Mouse (Mus musculus) midbrain, embryonic 15.5 days (tissue): ENCODE data around the gene Oscp1. TPM values are rescaled to one million over a fixed set of nuclear protein-coding genes. Genes with fewer than 3 reads are reported as not detected.

ENCODE experiments used
- ATAC-seq: fragments of 200-750 bp; cut with Nextera tagmentation; replicated peaks from 2 replicates; pipeline ENCODE4 v1.8.0; 2017; ENCODE audit warnings: moderate TSS enrichment
- H3K27ac ChIP-seq: fragments of 300-500 bp; sonication (generic); 2 replicates; pipeline ENCODE4 v1.5.1; 2015; ENCODE audit warnings: mild to moderate bottlenecking, inconsistent platforms
- H3K27me3 ChIP-seq: fragments of 300-500 bp; sonication (generic); replicated peaks from 2 replicates; pipeline ENCODE4 v1.6.1; 2015; ENCODE audit warnings: inconsistent platforms
- H3K36me3 ChIP-seq: fragments of 300-500 bp; sonication (generic); replicated peaks from 2 replicates; pipeline ENCODE4 v1.6.1; 2015; ENCODE audit warnings: inconsistent platforms
- H3K4me1 ChIP-seq: fragments of 300-500 bp; sonication (generic); 2 replicates; pipeline ENCODE4 v1.6.1; 2015; ENCODE audit warnings: inconsistent platforms
- H3K4me2 ChIP-seq: fragments of 300-500 bp; sonication (generic); 2 replicates; pipeline ENCODE4 v1.6.1; 2015; ENCODE audit warnings: inconsistent platforms, mild to moderate bottlenecking, moderate library complexity
- H3K4me3 ChIP-seq: fragments of 300-500 bp; sonication (generic); 2 replicates; pipeline ENCODE4 v1.5.1; 2015; ENCODE audit warnings: mild to moderate bottlenecking, inconsistent platforms
- H3K9ac ChIP-seq: fragments of 300-500 bp; sonication (generic); 2 replicates; pipeline ENCODE4 v1.6.1; 2015; ENCODE audit warnings: mild to moderate bottlenecking, inconsistent platforms
- H3K9me3 ChIP-seq: fragments of 300-500 bp; sonication (generic); 2 replicates; pipeline ENCODE4 v1.6.1; 2016; ENCODE audit warnings: inconsistent platforms
- WGBS: fragments of 180-500 bp; shearing (Covaris S2); methylation state at CpG from one replicate; pipeline ENCODE4 v1.1.7; 2015; ENCODE audit warnings: mixed read lengths; 5-methylcytosine and 5-hydroxymethylcytosine counted together
- polyA plus RNA-seq: library from polyadenylated mRNA; unstranded; fragments of >200 nt; fragmentation: Nextera tagmentation; extraction: Ambion mirVana; gene quantifications from 2 replicates; pipeline ENCODE4 v1.2.1, GENCODE M21; 2015

Gene Oscp1
- polyA plus RNA-seq, 1 experiment from 2014 or later, result 43.7 TPM

DNA sequence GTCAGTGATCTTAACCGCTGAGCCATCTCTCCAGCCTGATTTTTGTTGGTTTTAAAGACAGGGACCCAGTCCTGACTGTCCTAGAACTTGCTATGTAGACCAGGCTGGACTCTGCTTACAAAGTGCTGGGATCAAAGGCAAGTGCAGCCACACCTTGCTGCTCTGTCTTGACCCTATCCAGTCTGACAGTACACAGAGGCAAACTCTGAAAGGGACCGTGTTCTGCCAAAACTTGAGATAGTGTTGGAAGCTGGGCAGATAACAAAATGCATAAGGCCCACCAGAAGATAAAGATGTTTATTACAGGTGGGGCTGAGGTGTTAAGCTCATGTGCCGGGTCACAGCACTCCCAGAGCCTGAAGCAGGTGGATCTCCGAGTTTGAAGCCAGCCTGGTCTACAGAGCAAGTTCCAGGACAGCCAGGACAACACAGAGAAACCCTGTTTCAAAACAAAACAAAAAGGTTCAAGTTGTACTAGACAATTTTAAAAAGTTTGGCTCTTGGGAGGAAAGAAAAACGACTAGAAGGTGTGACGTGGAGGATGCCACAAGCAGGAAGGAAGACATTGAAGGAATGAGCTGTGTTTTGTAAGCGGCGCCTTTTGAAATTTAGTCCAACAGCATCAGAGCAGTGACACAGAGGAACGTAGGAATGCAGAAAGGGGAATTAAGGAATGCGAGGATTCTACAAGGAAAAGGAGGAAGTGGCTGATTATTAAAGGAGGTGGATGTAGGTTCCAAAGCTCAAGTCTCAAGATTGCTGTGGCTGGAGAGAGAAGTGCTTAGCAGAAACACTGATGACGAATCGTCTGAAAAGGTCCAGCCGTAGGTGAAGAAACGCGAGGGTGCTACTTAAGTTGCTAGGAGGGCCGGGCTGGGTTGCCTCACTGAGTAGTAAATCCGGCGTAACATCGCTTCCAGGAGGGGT is 895 bp upstream of the Oscp1 start:
- H3K4me2 ChIP-seq, result peak overlapping the region; percentile 67
- H3K27me3 ChIP-seq, result no peaks in the 10 kb centered on the region
- H3K36me3 ChIP-seq, result peaks cover 24% of the 10 kb centered on the region
- H3K4me3 ChIP-seq, result peak overlapping the region; percentile 63
- WGBS, result 15% methylated on average over 19 of the region's 19 CpGs
- no peak overlapping the region for H3K27ac ChIP-seq
- no peaks in the 10 kb centered on the region for H3K9me3 ChIP-seq
- H3K9ac ChIP-seq, result 0 out of 2 replicates have a peak overlapping the region, but pooled peaks have one; percentile 23
- no peak; the same call in 1 of the 2 replicates for ATAC-seq
- H3K4me1 ChIP-seq, result peaks cover 24% of the 10 kb centered on the region

- peaks cover 17% of the 10 kb centered on the region for H3K36me3 ChIP-seq
- whole genome bisulfite sequencing, result 31% methylated on average over 9 of the region's 9 CpGs
- peak overlapping the region; percentile 63 for H3K4me3 ChIP-seq
- peaks cover 24% of the 10 kb centered on the region for H3K4me1 ChIP-seq
- ATAC-seq, result no peak
- no peaks in the 10 kb centered on the region for H3K27me3 ChIP-seq
- no peaks in the 10 kb centered on the region for H3K9me3 ChIP-seq
- H3K4me2 ChIP-seq, result peak overlapping the region; percentile 67
- peak overlapping the region; percentile 74 for H3K9ac ChIP-seq
- H3K27ac ChIP-seq, result peak overlapping the region; percentile 63
Observed at GRCm38 (mm10) chr4:126058997-126059362, 615 bp downstream of the Oscp1 start.

- no peak overlapping the region for H3K4me3 ChIP-seq
- peaks cover 18% of the 10 kb centered on the region for H3K4me1 ChIP-seq
- ATAC-seq, result no peak
- no peak overlapping the region for H3K9ac ChIP-seq
- WGBS, result 44% methylated on average over 1 of the region's 1 CpGs
- H3K36me3 ChIP-seq, result no peaks in the 10 kb centered on the region
- H3K4me2 ChIP-seq, result no peak overlapping the region
- H3K27ac ChIP-seq, result no peak overlapping the region
- no peaks in the 10 kb centered on the region for H3K9me3 ChIP-seq
- H3K27me3 ChIP-seq, result no peaks in the 10 kb centered on the region
Observed at GRCm38 (mm10) chr4:126062856-126063255, 4.5 kb downstream of the Oscp1 start.

- no peak overlapping the region for H3K4me3 ChIP-seq
- H3K9ac ChIP-seq, result no peak overlapping the region
- peaks cover 5% of the 10 kb centered on the region; the same call in 1 of the 2 replicates for H3K4me1 ChIP-seq
- H3K4me2 ChIP-seq, result no peak overlapping the region
- no peaks in the 10 kb centered on the region for H3K36me3 ChIP-seq
- 88% methylated on average over 7 of the region's 7 CpGs for WGBS
- no peak for ATAC-seq
- no peak overlapping the region for H3K27ac ChIP-seq
- H3K9me3 ChIP-seq, result no peaks in the 10 kb centered on the region
- no peaks in the 10 kb centered on the region for H3K27me3 ChIP-seq
Observed at GRCm38 (mm10) chr4:126065241-126065640, 6.9 kb downstream of the Oscp1 start.

DNA sequence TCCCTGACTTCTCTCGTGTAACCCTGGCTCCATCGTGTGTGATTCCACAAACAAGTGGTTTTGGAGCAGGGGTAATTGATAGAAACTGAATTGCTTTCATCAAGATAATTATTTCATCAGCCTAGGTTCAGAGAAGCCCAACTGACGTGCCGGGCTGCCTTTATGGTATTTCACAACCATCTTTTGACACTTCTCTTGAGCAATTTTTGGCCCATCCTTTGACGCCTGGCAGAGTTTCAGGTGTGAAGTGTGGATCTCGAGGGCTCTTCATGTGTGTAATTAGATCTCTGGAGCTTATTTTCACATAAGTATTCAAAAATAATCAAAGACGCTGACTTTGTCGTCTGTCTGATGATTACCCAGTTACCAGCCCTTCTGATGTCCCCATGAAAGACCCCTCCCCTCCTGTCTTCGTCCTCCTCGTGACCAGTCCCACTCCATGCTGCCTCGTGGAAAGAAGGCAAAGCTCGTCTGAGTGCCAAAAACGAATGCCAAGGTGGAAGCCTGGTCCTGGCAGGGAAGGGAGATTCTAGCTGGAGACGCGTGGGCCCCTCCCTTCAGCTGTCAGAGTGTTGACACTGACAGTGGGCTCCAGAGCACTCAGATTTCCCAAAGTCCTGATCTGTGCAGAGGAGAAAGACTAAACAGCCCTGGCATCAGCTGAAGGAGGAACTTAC is 9.2 kb downstream of the Oscp1 start:
- Histone ChIP-seq H3K4me3 (no peak overlapping the region), H3K27ac (no peak overlapping the region), H3K36me3 (no peaks in the 10 kb centered on the region), H3K4me1 (no peaks in the 10 kb centered on the region), H3K4me2 (no peak overlapping the region), H3K27me3 (no peaks in the 10 kb centered on the region), H3K9ac (no peak overlapping the region), H3K9me3 (no peaks in the 10 kb centered on the region)
- 74% methylated on average over 15 of the region's 15 CpGs for WGBS
- ATAC-seq, result no peak

DNA sequence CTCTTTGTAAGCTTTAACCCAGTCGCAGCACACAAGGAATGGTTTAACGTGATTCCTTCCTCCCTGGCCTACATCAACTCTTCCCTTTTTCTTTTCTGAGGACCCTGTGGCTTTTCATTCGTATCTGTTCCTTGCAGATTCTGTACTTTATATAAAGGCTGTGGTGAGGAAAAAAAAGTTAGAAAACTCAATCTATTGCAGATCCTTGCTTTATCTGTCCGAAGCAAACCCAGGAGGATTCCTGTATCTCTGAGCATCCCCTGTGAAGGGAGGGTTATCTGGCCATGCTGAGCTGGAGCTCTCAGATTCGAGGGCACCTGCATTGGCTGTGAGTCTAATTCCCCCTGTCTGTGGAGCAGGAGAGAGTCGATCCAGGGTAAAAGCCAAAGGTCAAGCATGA is 10.5 kb downstream of the Oscp1 start:
- H3K9me3 ChIP-seq, result no peaks in the 10 kb centered on the region
- H3K9ac ChIP-seq, result no peak overlapping the region
- ATAC-seq, result no peak
- 86% methylated on average over 6 of the region's 6 CpGs for WGBS
- no peaks in the 10 kb centered on the region for H3K27me3 ChIP-seq
- no peaks in the 10 kb centered on the region for H3K4me1 ChIP-seq
- no peaks in the 10 kb centered on the region for H3K36me3 ChIP-seq
- H3K4me3 ChIP-seq, result no peak overlapping the region
- H3K27ac ChIP-seq, result no peak overlapping the region
- H3K4me2 ChIP-seq, result no peak overlapping the region

DNA sequence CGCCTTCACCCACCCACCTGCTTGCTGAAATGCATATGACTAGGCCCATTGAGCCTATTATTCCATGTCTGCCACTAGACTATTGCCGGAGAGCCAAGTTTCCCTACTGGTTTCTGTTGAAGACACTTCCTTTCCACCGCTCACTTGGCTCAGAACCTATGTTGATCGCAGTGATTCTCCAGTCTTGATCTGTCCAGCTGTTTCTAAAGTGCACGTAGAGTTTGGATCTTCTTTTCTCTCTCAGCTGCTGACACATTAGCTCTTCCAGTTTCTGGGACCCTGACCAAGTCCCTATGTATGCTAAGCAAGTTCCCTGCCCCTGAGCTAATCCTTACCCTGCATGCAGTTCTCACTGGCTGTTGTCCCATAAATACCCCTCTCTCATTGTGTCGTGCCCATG is 19.5 kb downstream of the Oscp1 start:
- peaks cover 10% of the 10 kb centered on the region; the same call in 1 of the 2 replicates for H3K36me3 ChIP-seq
- H3K27ac ChIP-seq, result no peak overlapping the region
- no peaks in the 10 kb centered on the region for H3K9me3 ChIP-seq
- no peaks in the 10 kb centered on the region for H3K4me1 ChIP-seq
- H3K27me3 ChIP-seq, result no peaks in the 10 kb centered on the region
- no peak for ATAC-seq
- H3K4me2 ChIP-seq, result no peak overlapping the region
- WGBS, result 83% methylated on average over 6 of the region's 6 CpGs
- no peak overlapping the region for H3K4me3 ChIP-seq
- H3K9ac ChIP-seq, result no peak overlapping the region

DNA sequence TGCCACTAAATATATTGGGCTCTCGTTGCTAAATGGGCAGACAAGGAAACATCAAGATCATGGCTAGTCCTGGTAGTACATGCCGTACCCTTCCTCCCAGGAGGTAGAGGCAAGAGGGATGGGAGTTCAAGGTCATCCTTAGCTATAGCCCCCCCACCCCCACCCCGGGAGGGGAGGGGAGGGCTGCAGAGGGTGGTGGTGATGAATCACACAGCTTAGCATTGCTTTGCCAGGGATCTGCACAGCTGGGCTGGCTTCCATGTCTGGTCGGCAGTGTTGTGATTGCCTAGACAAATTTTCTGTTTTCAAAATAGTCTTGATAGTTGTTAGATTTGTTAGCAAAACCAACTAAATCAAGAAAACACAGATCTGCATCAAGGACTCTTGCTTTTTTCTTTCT is 20.9 kb downstream of the Oscp1 start:
- no peaks in the 10 kb centered on the region for H3K4me1 ChIP-seq
- ATAC-seq, result no peak
- peaks cover 8% of the 10 kb centered on the region; the same call in 1 of the 2 replicates for H3K36me3 ChIP-seq
- H3K4me3 ChIP-seq, result no peak overlapping the region
- 93% methylated on average over 4 of the region's 4 CpGs for WGBS
- no peaks in the 10 kb centered on the region for H3K9me3 ChIP-seq
- no peak overlapping the region for H3K9ac ChIP-seq
- no peak overlapping the region for H3K4me2 ChIP-seq
- H3K27me3 ChIP-seq, result no peaks in the 10 kb centered on the region
- H3K27ac ChIP-seq, result no peak overlapping the region

DNA sequence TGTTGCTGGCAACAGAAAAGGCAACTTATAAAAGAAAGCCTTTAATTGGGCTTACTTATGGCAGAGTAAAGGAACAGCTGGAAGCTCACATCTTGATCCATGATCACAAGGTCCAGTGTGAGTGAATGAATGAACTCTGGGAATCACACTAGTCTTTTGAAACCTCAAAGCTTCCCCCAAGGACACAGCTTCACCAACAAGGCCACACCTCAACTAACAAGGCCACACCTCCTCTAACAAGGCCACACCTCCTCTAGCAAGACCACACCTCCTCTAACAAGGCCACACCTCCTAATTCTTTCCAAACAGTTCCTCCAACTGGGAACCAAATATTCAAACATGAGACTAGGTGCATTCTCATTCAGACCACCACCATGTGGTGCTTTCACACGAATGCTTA is 23.2 kb downstream of the Oscp1 start:
- 87% methylated on average over 1 of the region's 1 CpGs for WGBS
- no peaks in the 10 kb centered on the region for H3K4me1 ChIP-seq
- no peak overlapping the region for H3K27ac ChIP-seq
- H3K9me3 ChIP-seq, result no peaks in the 10 kb centered on the region
- ATAC-seq, result no peak
- no peak overlapping the region for H3K9ac ChIP-seq
- peaks cover 4% of the 10 kb centered on the region; the same call in 1 of the 2 replicates for H3K36me3 ChIP-seq
- H3K4me2 ChIP-seq, result no peak overlapping the region
- no peaks in the 10 kb centered on the region for H3K27me3 ChIP-seq
- no peak overlapping the region for H3K4me3 ChIP-seq

GRCm38 (mm10) chr4:126083021-126083420 is 24.7 kb downstream of the Oscp1 start:
- no peaks in the 10 kb centered on the region for H3K9me3 ChIP-seq
- no peak overlapping the region for H3K27ac ChIP-seq
- no peak overlapping the region for H3K4me2 ChIP-seq
- no peak overlapping the region for H3K9ac ChIP-seq
- no peak overlapping the region for H3K4me3 ChIP-seq
- H3K27me3 ChIP-seq, result no peaks in the 10 kb centered on the region
- H3K36me3 ChIP-seq, result peaks cover 8% of the 10 kb centered on the region; the same call in 1 of the 2 replicates
- ATAC-seq, result no peak
- no peaks in the 10 kb centered on the region for H3K4me1 ChIP-seq
- 95% methylated on average over 9 of the region's 9 CpGs for WGBS

DNA sequence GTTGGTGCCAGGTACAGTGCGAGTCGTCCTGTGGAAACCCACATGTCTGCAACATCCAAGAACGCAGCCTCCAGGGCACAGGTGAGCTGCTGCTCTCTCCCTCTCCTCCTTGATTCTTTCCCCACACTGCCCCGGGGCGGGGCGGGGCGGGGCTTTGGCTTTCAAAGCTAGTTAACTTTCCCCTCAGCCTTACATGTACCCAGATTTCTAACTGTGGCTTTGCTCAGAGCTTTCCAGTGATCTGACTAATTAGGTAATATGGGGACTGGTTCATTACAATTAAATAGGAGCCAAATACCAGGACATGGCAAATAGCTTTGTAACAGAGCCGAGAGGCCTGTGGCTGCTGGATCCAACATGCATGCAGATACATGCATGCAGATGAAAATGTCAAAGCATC is 26.0 kb downstream of the Oscp1 start:
- Histone ChIP-seq H3K4me1 (no peaks in the 10 kb centered on the region), H3K27ac (no peak overlapping the region), H3K27me3 (no peaks in the 10 kb centered on the region), H3K9ac (no peak overlapping the region), H3K9me3 (no peaks in the 10 kb centered on the region), H3K4me2 (no peak overlapping the region), H3K4me3 (no peak overlapping the region), H3K36me3 (peaks cover 14% of the 10 kb centered on the region; the same call in 1 of the 2 replicates)
- 78% methylated on average over 8 of the region's 8 CpGs for WGBS
- no peak for ATAC-seq

- Histone ChIP-seq H3K4me1 (no peaks in the 10 kb centered on the region), H3K36me3 (peaks cover 14% of the 10 kb centered on the region; the same call in 1 of the 2 replicates), H3K27ac (no peak overlapping the region), H3K9me3 (no peaks in the 10 kb centered on the region), H3K9ac (no peak overlapping the region; the same call in 1 of the 2 replicates), H3K27me3 (no peaks in the 10 kb centered on the region), H3K4me2 (no peak overlapping the region), H3K4me3 (no peak overlapping the region)
- ATAC-seq, result 0 out of 2 replicates have a peak, but pooled peaks have one; percentile 54
- WGBS, result 33% methylated on average over 7 of the region's 7 CpGs
Observed at GRCm38 (mm10) chr4:126085996-126086576, 27.7 kb downstream of the Oscp1 start.
